Mouse (Mus musculus): Measurements from ENCODE around the gene Rgs9bp.

Gene Rgs9bp

DNA sequence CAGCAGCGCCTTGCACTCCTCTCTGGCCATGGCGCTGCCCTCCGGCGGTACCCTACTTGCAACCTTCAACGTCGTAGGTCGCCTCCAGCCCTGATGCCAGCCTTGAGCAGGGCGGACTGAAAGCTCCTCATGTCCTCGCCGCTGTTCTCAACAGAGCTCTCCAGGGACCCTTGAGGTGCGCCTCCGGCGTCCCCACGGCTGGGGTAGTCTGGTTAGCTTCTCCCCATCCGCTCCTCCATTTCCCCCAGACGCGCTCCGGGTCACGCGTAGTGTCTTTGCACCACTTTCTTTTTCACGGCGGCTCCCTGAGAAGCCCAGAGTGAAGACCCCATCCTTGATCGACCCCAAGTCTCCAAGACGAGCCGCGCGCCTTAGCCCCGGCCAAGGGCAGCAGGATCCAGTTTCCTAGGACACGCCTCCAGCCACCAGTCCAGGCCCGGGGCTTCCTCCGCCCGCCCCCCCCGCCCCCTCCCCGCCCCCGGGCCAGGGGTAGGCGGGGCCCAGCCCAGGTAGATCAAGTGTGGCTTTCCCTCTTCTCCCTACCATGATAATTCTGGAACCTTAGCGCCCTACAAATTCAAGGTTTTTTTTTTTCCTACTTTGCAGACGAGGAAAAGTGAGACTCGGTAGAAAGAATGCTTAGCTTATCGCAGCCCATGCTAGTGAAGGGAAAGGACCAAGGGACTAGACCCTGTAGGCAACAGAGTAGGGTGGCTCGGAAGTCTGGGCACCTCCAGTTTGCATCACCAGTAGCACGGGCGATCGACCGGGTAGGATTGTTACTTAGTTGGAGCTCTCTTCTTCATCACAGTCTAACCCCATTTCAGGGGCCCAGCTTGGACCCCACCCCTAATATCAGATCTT, at the start of gene Rgs9bp:
Gene Rgs9bp (minus strand): TSS at position 392 of the 864 bp plus-strand sequence.
- DNase-seq = peak; percentile 55 to 57

GRCm38 (mm10) chr7:35628496-35628895, 43.1 kb upstream of the Rgs9bp start:
- no peak for DNase-seq

GRCm38 (mm10) chr7:35627371-35627770, 42.0 kb upstream of the Rgs9bp start:
- no peak for DNase-seq

DNA sequence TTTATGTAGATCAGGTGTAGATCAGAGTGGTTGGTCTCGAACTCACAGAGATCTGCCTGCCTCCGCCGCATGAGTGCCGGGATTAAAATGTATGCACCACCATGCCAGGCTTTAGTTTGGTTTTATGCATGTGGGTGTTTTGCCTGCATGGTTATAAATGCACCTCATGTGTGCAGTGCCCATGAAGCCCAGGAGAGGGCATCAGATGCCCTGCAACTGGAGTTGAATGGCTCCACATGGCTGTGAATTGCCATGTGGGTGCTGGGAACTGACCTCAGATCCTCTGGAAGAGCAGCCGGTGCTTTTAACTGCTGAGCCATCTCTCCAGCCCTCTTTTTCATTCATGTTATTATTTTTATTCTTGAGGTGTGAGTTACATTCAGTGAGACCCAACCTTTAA, 40.7 kb upstream of the Rgs9bp start:
- no peak for DNase-seq

- no peak for DNase-seq
These were observed 37.2 kb upstream of the Rgs9bp start for GRCm38 (mm10) chr7:35622626-35623025.

DNA sequence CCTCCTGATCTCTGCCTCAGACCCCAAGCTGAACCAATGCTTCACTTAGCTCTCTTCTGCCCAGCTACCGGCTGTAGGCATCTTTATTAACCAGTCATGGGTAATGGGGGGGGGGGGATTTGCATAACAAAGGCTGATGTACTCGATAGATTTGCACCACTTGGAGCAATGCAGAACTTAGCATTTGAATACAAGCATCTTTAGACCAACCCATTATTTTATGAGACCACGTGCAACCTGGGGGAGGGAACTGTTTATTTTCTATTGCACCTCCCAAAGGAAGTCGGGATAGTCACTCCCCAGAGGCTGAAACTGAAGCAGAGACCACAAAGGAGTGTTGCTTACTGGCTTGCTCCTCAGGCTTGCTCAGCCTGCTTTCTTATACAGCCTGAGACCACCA, 32.1 kb upstream of the Rgs9bp start:
- DNase-seq = no peak

- DNase-seq = no peak
These were observed 23.9 kb upstream of the Rgs9bp start for GRCm38 (mm10) chr7:35609245-35609644.

DNA sequence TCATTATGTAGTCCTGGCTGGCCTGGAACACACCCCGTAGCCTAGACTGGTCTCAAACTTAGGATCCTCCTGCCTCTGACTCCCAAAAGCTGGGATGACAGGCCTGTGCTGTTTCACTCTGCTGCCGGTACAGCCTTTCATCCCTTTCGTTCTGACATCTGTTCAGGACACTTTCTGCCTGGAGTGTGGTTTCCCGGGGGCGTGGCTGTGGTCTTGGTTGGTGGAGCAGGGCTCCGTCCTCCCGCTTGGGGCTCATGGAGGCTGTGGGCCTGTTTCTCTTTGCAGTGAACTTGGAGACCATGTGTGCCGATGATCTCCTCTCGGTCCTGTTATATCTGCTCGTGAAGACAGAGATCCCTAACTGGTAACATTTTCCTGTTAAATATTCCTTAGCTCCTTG, 21.4 kb upstream of the Rgs9bp start:
- DNase-seq = no peak

DNA sequence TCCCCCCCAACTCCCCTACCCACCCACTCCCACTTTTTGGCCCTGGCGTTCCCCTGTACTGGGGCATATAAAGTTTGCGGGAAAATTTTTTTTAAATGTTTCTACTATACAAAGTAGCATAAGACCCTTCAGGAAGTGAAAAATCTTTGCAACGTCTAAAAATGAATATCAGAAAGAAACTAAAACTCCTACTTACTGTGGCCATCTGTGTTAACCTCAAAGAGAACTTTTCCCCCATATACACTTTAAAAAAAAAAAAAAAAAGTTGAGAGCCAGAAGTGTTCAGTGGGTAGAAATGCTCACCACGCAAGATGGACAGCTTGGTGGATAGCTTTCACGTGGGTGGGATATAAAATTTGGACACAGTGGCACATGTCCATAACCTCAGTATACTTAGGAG, 17.4 kb upstream of the Rgs9bp start:
- no peak for DNase-seq

DNA sequence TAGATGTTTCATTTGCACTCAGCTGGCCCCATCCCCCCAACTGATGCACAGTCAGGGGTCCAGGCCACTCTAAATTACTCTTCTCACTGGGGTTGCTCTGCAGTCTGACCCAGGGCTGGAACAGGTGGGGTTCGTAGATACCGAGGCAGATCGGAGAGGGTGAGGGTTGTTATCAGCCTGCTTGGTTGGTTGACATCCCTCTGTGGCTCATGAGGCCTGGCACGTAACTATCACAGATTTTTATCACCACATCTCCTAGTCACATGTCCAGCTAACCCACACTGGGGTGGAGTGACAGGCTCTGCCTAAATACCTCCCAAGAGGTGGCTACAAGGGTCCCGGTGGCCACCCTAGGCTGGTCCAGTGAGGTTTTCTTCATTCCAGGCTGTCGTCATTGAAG, 15.7 kb upstream of the Rgs9bp start:
- DNase-seq = no peak

- no peak for DNase-seq
These were observed 14.6 kb upstream of the Rgs9bp start for GRCm38 (mm10) chr7:35600031-35600430.

DNA sequence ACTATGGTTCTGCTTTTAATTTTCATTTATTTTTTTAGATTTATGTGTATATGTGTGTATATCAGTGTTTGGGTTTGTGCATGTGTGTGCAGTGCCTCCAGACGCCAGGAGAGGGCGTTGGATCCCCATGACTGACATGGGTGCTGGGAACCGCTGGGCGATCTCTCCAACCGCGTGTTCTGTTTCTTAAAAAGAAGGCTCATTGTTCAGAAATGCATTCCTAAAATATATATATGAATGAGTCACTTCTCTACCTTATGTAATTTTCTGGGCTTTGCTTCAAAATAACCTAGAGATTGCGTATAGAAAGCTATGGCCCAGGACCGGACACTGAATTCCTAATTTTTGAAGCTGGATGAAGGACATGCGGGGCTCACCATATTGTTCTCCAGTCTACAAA, 14.1 kb upstream of the Rgs9bp start:
- DNase-seq = no peak

DNA sequence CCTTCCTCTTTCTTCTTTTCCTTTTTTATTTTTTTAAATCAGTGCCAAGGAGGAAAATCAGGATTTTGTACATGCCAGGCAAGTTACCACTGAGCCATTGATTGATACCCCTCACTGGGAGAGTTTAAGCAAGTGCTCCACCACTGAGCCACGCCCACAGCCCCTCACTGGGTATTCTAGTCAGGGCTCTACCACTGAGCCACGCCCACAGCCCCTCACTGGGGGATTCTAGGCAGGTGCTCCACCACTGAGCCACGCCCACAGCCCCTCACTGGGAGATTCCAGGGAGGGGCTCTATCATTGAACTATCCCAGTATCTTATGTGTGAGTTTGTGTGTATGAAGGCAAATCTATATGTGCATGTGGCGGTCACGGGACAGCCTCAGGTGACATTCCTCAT, 8.9 kb upstream of the Rgs9bp start:
- no peak for DNase-seq

GRCm38 (mm10) chr7:35590731-35591191, 5.4 kb upstream of the Rgs9bp start:
- DNase-seq = no peak

DNA sequence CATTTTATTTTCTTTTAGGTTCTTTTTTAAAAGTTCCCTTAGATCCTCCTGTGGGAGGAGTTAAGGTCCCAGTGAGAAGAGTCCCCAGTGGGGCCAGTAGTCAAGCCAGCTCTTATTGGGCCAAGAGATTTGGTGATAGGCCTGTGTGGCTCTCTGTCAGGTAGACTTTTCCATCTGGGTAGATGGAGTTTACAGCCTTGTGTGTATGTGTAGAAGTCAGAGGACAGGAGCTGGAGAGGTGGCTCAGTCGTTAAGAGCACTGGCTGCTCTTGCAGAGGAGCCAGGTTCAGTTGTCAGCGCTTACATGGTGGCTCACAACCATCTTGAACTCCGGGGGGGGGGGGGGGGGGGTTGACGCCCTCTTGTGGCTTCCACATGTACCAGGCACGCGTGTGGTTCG, 4.1 kb upstream of the Rgs9bp start:
- DNase-seq = no peak

- no peak for DNase-seq
These were observed 3.5 kb upstream of the Rgs9bp start for GRCm38 (mm10) chr7:35588680-35589428.

- DNase-seq = no peak
These were observed 2.3 kb upstream of the Rgs9bp start for GRCm38 (mm10) chr7:35587728-35588127.

DNA sequence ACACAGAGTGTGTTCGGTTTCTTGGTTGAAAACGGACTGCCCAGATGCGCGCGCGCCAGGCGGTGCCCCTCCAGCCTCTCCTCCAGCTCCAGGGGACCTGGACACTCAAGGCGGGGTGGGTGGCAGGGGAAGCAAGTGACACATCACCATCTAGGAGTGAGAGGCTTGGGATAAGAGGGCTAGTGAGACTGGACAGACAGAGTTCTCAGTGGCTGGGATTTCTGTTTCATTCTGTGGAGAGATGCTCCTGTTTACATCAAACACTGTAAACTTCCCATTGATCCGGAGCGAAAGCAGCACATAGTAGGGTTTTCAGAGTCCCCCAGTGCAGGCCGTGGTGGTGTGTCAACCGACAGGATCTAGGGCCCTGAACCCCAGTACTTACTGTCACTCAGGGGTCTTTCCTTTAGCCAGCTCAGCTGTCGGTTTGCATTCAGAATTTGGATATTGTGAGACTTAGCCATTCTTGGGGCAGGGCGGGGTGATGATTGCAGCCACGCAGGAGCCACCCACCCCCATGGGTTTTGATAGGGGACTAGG, 1.6 kb upstream of the Rgs9bp start:
- no peak for DNase-seq

GRCm38 (mm10) chr7:35586055-35586905, 898 bp upstream of the Rgs9bp start, which contains the start of gene Ankrd27:
Gene Ankrd27 (plus strand): TSS chr7:35586244.
- peak; percentile 97 for DNase-seq

DNA sequence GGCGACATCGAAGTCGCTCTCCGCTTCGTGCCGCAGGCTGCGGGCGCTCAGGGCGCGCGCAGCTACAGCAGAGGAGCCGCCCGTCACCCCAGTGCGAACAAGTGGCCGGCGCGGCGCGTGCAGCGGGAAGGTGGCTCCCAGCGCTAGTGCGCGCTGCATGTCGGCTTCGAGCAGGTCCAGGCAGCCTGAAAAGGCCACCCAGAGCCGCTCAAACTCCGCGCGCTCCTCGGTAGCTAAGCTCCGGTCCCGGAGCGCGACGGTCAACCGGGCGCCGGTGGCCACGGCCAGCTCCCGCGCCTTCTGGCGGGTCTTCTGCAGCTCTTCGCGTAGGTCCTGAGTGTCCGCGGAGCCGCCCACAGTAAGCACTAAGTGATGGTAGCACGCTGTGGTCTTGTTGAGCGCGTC, 594 bp downstream of the Rgs9bp start:
- peak in 1 of 2 experiments; percentile 15 for DNase-seq

DNA sequence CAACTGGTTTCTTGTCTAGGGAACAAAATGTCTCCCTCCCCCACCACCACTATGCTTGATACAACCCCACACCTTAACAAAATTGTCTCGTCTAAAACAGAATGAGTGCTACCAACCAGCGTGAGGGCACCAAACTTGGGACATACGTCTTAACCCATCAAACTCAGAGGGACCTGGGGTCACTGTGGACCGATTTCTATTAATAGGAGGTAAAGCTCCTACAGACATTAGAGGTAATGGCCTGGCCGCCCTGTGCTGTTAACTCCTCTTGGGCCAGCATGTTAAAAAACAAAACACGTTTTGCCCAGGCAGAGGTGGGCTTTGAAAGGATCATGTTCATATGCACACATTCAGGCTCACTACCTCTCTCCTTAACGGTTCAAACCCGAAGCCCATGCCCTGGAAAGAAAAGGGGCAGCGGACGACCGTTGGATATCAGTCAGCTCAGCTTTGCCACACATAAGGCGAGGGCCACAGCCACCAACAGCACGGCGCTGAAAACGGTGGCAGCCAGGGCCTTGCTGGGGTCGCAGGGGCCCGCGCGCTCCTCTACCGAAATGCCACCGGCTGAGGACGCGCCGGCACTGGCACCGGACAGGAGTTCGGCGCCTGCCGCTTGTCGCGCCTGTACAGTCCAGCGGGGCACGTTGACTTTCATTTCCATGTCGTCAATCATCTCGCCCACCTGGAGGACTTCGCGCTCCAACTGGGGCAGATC, 1.2 kb downstream of the Rgs9bp start:
- DNase-seq = no peak

DNA sequence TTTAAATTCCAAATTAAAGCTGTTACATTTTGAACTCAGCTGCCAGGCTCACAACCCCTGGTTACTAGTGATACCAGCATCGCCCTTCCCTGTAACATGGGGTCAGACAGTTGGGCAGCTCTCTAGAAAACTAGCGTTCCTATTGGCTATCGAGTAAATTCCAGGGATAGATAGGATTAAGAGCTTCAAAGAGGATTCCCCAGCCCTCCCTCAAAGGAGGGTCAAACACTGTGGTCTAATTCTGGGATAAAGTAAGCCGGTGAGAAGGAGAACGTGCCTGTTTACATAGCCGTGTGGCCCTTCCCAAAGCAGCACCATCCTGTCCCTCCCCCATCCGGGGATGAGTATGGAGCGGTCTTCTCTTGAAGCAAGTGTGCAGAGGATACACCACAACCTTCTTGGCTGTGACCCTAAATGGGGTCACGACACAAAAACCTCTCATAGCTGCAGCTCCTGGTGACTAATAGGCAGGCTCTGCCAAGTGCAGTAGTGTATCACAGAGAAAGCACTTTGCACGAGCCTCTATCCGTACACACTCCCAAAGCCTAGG, 1.8 kb downstream of the Rgs9bp start:
- DNase-seq = no peak

All from lung, adult 18-20 months (tissue).